Mouse (Mus musculus) limb, embryonic 14.5 days (tissue): ENCODE data around the gene Ppm1e. TPM values are rescaled to one million over a fixed set of nuclear protein-coding genes. Genes with fewer than 3 reads are reported as not detected.
A peak's percentile ranks its signal among the peaks of the same experiment; 100 is the strongest.

Experiments used
- ATAC-seq: fragments of 200-750 bp; cut with Nextera tagmentation; 2 replicates; pipeline ENCODE4 v1.8.0; 2017; ENCODE audit warnings: low read depth, moderate number of reproducible peaks, moderate TSS enrichment; ENCODE audit not compliant: low FRiP score
- DNase-seq: peaks from one replicate; pipeline ENCODE4 v3.0.0-alpha.2; 2015; ENCODE audit warnings: low spot score
- H3K27ac ChIP-seq: fragments of 300-500 bp; sonication (generic); replicated peaks from 2 replicates; pipeline ENCODE4 v1.5.1; 2014; ENCODE audit warnings: low read depth, mild to moderate bottlenecking, low read length, moderate library complexity, mixed read lengths
- H3K27me3 ChIP-seq: fragments of 300-500 bp; sonication (generic); 2 replicates; pipeline ENCODE4 v1.6.1; 2014; ENCODE audit warnings: low read length, mixed read lengths; ENCODE audit not compliant: control insufficient read depth, insufficient read depth
- H3K36me3 ChIP-seq: fragments of 300-500 bp; sonication (generic); 2 replicates; pipeline ENCODE4 v1.6.1; 2014; ENCODE audit warnings: mild to moderate bottlenecking, low read length, moderate library complexity, mixed read lengths; ENCODE audit not compliant: control insufficient read depth, insufficient read depth
- H3K4me1 ChIP-seq: fragments of 300-500 bp; sonication (generic); 2 replicates; pipeline ENCODE4 v1.6.1; 2014; ENCODE audit warnings: antibody characterized with exemption, low read length, mixed read lengths; ENCODE audit not compliant: control insufficient read depth, insufficient read depth
- H3K4me2 ChIP-seq: fragments of 300-500 bp; sonication (generic); replicated peaks from 2 replicates; pipeline ENCODE4 v1.6.1; 2014; ENCODE audit warnings: low read depth, mild to moderate bottlenecking, low read length, moderate library complexity; ENCODE audit not compliant: severe bottlenecking
- H3K4me3 ChIP-seq: fragments of 300-500 bp; sonication (generic); replicated peaks from 2 replicates; pipeline ENCODE4 v1.5.1; 2014; ENCODE audit warnings: low read length
- H3K9ac ChIP-seq: fragments of 300-500 bp; sonication (generic); 2 replicates; pipeline ENCODE4 v1.6.1; 2014; ENCODE audit warnings: mild to moderate bottlenecking, low read depth, low read length, moderate library complexity; ENCODE audit not compliant: severe bottlenecking
- H3K9me3 ChIP-seq: fragments of 300-500 bp; sonication (generic); 2 replicates; pipeline ENCODE4 v1.6.1; 2016; ENCODE audit warnings: low read length; ENCODE audit not compliant: control insufficient read depth
- POLR2A ChIP-seq: fragments of 200-500 bp; IDR thresholded peaks from 2 replicates; pipeline ENCODE4 v1.8.0; 2012; ENCODE audit warnings: inconsistent platforms, mild to moderate bottlenecking, moderate library complexity, borderline replicate concordance; ENCODE audit not compliant: insufficient read depth, insufficient read length; ENCODE audit errors: extremely low read depth
- WGBS: fragments of 180-500 bp; shearing (Covaris S2); extraction: QIAGEN DNeasy Blood & Tissue Kit; methylation state at CpG from one replicate; pipeline ENCODE4 v1.1.7; 2014; 5-methylcytosine and 5-hydroxymethylcytosine counted together
- polyA plus RNA-seq, 2 experiments: library from polyadenylated mRNA; depleted of rRNA in 1 of 2; stranded (reverse) in 1 of 2; unstranded in 1 of 2; fragments of >200 nt; fragmentation: Nextera tagmentation in 1 of 2; extraction: Ambion mirVana in 1 of 2; gene quantifications; 2 replicates each; pipeline versions ENCODE4 v1.2.1 to v1.2.3; 2012 to 2014

Gene Ppm1e
- polyA plus RNA-seq, 2 experiments: 2.6 to 3.1 TPM

DNA sequence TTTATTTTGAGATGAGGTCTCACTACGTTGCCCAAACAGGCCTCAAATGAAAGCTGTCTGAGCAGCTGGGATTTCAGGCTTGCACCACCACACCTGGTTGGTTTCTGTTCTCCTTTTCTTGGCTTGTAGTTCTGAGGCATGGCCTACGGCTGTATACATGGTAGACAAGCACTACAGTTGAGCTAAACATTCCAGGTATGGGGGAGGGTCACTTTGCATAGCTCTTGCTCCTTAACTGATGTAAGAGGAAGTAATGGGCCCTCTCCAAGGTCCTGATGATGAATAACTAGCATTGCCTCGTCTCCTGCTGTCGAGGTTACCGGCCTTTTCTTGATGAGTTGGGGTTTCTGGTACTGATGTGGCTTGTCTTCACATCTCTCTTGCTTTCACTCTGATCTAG, 104.7 kb downstream of the Ppm1e start:
- DNase-seq (peak; percentile 71), ATAC-seq (no peak)
- H3K27me3 ChIP-seq: no peaks in the 10 kb centered on the region
- no peak overlapping the region for H3K4me3 ChIP-seq
- 58% methylated on average over 5 of the region's 5 CpGs for WGBS
- no peak overlapping the region for H3K9ac ChIP-seq
- H3K9me3 ChIP-seq: no peaks in the 10 kb centered on the region
- no peak for TF ChIP-seq POLR2A
- H3K36me3 ChIP-seq: no peaks in the 10 kb centered on the region
- no peak overlapping the region for H3K4me2 ChIP-seq
- no peak overlapping the region for H3K27ac ChIP-seq
- H3K4me1 ChIP-seq: no peaks in the 10 kb centered on the region

DNA sequence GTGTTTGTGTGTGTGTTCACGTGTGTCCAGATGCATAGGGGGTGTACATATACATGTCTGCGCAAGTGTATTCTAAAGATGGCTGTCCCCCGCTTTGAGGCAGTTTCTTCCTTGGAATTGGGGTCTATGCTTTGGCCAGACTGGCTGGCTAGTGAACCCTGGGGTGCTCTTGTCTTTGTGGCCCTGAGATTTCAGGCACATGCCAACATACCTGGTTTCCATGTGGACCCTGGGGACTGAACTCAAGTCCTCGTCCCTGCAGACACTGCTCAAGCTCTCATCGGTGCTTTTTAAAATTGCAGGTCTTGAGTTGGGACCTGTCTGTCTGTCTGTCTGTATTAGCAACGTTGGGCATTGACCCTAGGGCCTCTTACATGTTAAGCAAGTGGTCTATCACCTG, 105.5 kb downstream of the Ppm1e start:
- Histone ChIP-seq H3K4me1 (no peaks in the 10 kb centered on the region), H3K9ac (no peak overlapping the region), H3K36me3 (no peaks in the 10 kb centered on the region), H3K9me3 (no peaks in the 10 kb centered on the region), H3K27ac (no peak overlapping the region), H3K4me3 (no peak overlapping the region), H3K27me3 (no peaks in the 10 kb centered on the region), H3K4me2 (no peak overlapping the region)
- ATAC-seq: no peak
- no peak for DNase-seq
- 89% methylated on average over 6 of the region's 6 CpGs for WGBS
- no peak for TF ChIP-seq POLR2A

DNA sequence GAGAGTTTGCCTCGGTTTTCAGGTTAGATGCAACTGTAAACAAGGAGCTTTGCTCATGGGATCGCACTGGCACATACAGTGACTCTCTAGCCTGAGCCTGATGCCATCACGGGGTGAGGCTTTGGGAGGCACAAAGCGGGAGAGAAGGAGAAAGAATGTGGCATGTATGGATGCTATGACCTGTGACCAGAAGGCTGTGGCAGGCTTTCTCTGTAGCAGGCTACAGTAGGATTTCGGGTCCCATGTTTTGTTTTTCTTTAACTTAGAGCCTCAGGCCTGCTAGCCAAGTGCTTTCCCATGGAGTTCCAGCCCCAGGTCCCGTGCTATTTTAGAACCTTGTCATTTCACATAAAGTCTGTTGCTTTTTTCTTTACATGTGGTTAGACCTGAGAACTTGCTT, 108.7 kb downstream of the Ppm1e start:
- Histone ChIP-seq H3K4me1 (peaks cover 15% of the 10 kb centered on the region; the same call in 1 of the 2 replicates), H3K9me3 (no peaks in the 10 kb centered on the region), H3K27ac (no peak overlapping the region), H3K4me2 (no peak overlapping the region), H3K27me3 (0 out of 2 replicates have a peak, but pooled peaks cover 3% of the 10 kb centered on the region), H3K4me3 (no peak overlapping the region), H3K9ac (no peak overlapping the region), H3K36me3 (no peaks in the 10 kb centered on the region)
- no peak for TF ChIP-seq POLR2A
- WGBS: 76% methylated on average over 6 of the region's 6 CpGs
- ATAC-seq: no peak
- DNase-seq: no peak

DNA sequence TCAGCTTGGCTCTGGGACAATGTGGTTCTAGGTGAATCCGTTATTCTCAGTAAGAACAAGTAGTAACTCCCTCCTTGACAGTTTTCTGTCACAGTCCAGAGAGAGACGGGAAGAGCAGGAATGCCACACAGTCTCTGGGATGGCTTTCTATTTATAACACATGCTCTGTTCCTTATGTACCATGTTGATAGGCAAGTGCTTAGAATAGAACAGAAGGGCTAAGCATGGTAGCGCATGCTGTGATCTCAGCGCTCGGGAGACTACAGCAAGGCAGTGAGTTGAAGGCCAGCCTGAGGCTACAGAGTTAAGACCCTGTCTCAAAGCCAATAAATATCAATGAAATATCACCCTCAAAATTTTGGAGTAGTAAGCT, 111.3 kb downstream of the Ppm1e start:
- Histone ChIP-seq H3K4me2 (no peak overlapping the region), H3K4me3 (no peak overlapping the region), H3K36me3 (no peaks in the 10 kb centered on the region), H3K27ac (no peak overlapping the region), H3K9me3 (no peaks in the 10 kb centered on the region), H3K4me1 (peaks cover 15% of the 10 kb centered on the region; the same call in 1 of the 2 replicates), H3K27me3 (peaks cover 11% of the 10 kb centered on the region), H3K9ac (no peak overlapping the region)
- 64% methylated on average over 5 of the region's 5 CpGs for WGBS
- DNase-seq: no peak
- ATAC-seq: no peak
- TF ChIP-seq POLR2A: no peak

DNA sequence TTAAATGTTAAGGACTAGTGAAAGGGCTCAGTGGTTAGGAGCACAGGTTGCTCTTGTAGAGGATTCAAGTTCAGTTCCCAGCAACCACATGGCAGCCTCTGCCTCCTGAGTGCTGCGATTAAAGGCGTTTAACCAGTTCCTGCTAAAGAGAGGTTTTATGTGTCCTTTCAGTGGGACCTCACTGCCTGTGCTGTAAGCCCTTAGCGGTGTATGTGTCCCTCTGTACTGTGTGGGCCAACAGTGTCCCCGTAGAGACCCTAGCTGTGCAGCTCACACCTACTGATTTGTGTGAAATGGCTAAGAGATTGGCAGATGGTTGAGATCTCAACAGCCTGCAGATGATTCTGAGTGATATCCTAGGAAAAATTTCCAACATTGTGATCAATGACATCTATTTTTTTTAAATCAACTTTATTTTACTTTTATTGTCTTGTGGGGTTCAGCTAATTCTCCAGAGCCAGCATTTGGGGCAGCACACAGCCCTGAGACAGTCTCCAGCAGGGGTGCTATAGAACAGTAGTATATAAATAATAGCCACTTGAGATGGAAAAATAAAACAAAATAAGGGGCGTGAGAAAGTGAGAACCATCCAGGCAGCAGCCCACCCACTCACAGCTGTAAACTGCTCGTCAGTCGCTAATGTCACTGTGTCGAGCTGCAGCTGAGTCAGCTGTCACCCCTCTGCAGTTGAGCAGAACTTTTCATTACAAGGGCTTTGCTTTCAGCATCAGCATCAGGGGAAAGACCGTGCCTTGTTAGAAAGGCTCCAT, 111.9 kb downstream of the Ppm1e start:
- no peak overlapping the region for H3K4me3 ChIP-seq
- DNase-seq: no peak
- no peak for ATAC-seq
- no peak overlapping the region for H3K27ac ChIP-seq
- TF ChIP-seq POLR2A: no peak
- H3K27me3 ChIP-seq: peaks cover 11% of the 10 kb centered on the region
- 25% methylated on average over 9 of the region's 9 CpGs for WGBS
- no peak overlapping the region for H3K4me2 ChIP-seq
- H3K4me1 ChIP-seq: peaks cover 15% of the 10 kb centered on the region; the same call in 1 of the 2 replicates
- H3K9ac ChIP-seq: no peak overlapping the region
- no peaks in the 10 kb centered on the region for H3K9me3 ChIP-seq
- H3K36me3 ChIP-seq: no peaks in the 10 kb centered on the region
